Mouse (Mus musculus) thymus, adult 2 months (tissue): ENCODE results near the gene Swsap1. TPM values are rescaled to one million over a fixed set of nuclear protein-coding genes. Genes with fewer than 3 reads are reported as not detected.
A peak's percentile ranks its signal among the peaks of the same experiment; 100 is the strongest.

Experiments
- DNase-seq: peaks from one replicate; pipeline ENCODE4 v3.0.0; 2021
- H3K27ac ChIP-seq: fragments of 200-500 bp; 2 replicates; pipeline ENCODE4 v1.5.1; 2012; ENCODE audit warnings: low read length, control low read depth; ENCODE audit not compliant: control insufficient read depth, insufficient read depth
- H3K27me3 ChIP-seq: fragments of 200-500 bp; 2 replicates; pipeline ENCODE4 v1.6.1; 2012; ENCODE audit warnings: mild to moderate bottlenecking, low read length, moderate library complexity, mixed read lengths; ENCODE audit not compliant: control insufficient read depth, insufficient read depth
- H3K36me3 ChIP-seq: fragments of 200-500 bp; 2 replicates; pipeline ENCODE4 v1.6.1; 2012; ENCODE audit warnings: mild to moderate bottlenecking, low read length, moderate library complexity; ENCODE audit not compliant: control insufficient read depth, insufficient read depth
- H3K4me1 ChIP-seq: fragments of 200-500 bp; replicated peaks from 2 replicates; pipeline ENCODE4 v1.6.1; 2012; ENCODE audit warnings: low read length; ENCODE audit not compliant: control insufficient read depth, insufficient read depth
- H3K4me3 ChIP-seq: fragments of 200-500 bp; 2 replicates; pipeline ENCODE4 v1.5.1; 2012; ENCODE audit warnings: mild to moderate bottlenecking, low read length, control low read depth, moderate library complexity; ENCODE audit not compliant: control insufficient read depth, insufficient read depth
- CTCF ChIP-seq: fragments of 200-500 bp; IDR thresholded peaks from 2 replicates; pipeline ENCODE4 v1.5.1; 2012; ENCODE audit warnings: mild to moderate bottlenecking, control low read depth, low read length, moderate library complexity, borderline replicate concordance; ENCODE audit not compliant: control insufficient read depth, poor library complexity, insufficient read depth; ENCODE audit errors: extremely low read depth
- POLR2A ChIP-seq: fragments of 200-500 bp; IDR thresholded peaks from 2 replicates; pipeline ENCODE4 v1.6.1; 2012; ENCODE audit warnings: mild to moderate bottlenecking, low read length, control low read depth, moderate library complexity; ENCODE audit not compliant: control insufficient read depth, poor library complexity, insufficient read depth; ENCODE audit errors: extremely low read depth
- WGBS: fragments of 180-500 bp; shearing (Covaris S2); methylation state at CpG from one replicate; pipeline ENCODE4 v1.1.7; 2018; 5-methylcytosine and 5-hydroxymethylcytosine counted together
- polyA plus RNA-seq: library from polyadenylated mRNA; depleted of rRNA; stranded (reverse); fragments of >200 nt; gene quantifications from 2 replicates; pipeline ENCODE4 v1.2.3, GENCODE M21; 2012

The Swsap1 gene
- polyA plus RNA-seq, 1 experiment = 6.7 TPM

DNA sequence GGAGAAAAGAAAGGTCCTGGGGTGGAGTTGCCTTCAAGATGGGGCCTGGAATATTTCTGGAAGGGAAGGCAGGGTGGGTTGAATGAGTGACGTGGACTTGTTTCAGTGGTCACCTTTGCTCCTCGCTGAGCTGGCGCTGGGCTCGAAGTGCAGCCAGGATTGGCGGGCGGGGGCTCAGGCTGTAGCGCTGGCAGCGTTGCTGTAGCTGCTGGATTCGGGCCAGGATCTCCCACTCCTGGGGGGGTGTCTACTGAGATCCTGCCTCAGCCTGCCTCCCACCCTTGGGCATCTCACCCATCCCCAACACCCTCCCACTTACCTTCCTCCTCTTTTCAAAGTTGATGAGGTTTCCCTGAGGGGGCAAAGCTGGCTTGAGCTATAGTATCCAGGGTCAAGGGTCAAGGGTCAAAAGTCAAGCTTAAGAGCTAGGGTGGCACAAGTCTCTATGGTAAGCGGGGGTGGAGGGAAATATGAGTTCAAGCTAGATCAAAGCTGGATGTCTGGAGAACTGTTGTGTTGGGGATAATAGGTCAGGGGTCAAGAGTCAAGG lies 21.1 kb downstream of the Swsap1 start:
- no peak for DNase-seq
- whole genome bisulfite sequencing = 91% methylated on average over 10 of the region's 10 CpGs
- no peaks in the 10 kb centered on the region for H3K36me3 ChIP-seq
- no peak overlapping the region for H3K27ac ChIP-seq
- peaks cover 7% of the 10 kb centered on the region for H3K4me1 ChIP-seq
- TF ChIP-seq POLR2A (no peak), CTCF (no peak)
- no peaks in the 10 kb centered on the region for H3K27me3 ChIP-seq
- no peak overlapping the region for H3K4me3 ChIP-seq

- no peaks in the 10 kb centered on the region for H3K27me3 ChIP-seq
- H3K4me1 ChIP-seq = peaks cover 13% of the 10 kb centered on the region
- H3K4me3 ChIP-seq = no peak overlapping the region
- no peak for DNase-seq
- H3K36me3 ChIP-seq = no peaks in the 10 kb centered on the region
- WGBS = 90% methylated on average over 5 of the region's 5 CpGs
- TF ChIP-seq CTCF = no peak
- TF ChIP-seq POLR2A = 0 out of 2 replicates have a peak, but pooled peaks have one; percentile 20
- no peak overlapping the region for H3K27ac ChIP-seq
Measured at GRCm38 (mm10) chr9:21977331-21977730, 21.8 kb downstream of the Swsap1 start.

- Histone ChIP-seq H3K27ac (no peak overlapping the region), H3K27me3 (no peaks in the 10 kb centered on the region), H3K4me1 (peaks cover 17% of the 10 kb centered on the region), H3K36me3 (no peaks in the 10 kb centered on the region), H3K4me3 (no peak overlapping the region)
- 48% methylated on average over 2 of the region's 2 CpGs for WGBS
- peak; percentile 61 for DNase-seq
- TF ChIP-seq CTCF (peak; percentile 73; the same call in 1 of the 2 replicates), POLR2A (no peak)
Measured at GRCm38 (mm10) chr9:21977972-21978371, 22.4 kb downstream of the Swsap1 start.

DNA sequence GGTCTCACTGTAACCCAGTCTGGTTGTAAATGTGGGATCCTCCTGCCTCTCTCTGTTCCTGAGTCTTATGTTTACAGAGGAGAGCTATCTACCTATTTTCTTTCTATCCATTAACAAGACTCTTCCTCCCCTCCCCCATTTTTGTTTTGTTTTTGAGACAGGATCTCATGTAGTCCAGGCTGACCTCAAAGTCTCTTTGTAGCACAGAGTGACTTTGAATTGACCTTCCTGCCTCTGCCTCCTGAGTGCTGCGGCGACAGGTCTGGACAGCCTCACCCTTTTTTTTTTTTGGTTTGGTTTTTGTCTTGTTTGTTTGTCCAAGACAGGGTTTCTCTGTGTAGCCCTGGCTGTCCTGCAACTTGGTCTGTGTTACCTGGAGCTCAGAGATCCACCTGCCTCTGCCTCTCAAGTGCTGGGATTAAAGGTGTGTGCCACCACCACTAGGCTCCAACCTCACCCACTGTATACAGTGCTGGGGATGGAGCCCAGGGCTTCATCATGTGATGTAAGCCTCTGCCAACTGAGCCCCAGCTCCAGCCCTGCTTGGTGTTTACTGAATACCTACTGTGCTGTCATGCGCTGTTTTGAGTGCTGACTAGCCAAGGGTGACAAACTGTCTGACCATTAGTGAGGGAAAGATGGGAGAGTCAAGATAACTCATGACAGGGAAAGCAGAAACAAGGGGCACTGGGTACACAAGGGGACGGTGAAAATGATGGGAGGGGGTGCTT lies 23.0 kb downstream of the Swsap1 start:
- Histone ChIP-seq H3K36me3 (no peaks in the 10 kb centered on the region), H3K27ac (no peak overlapping the region), H3K4me3 (no peak overlapping the region), H3K4me1 (peaks cover 19% of the 10 kb centered on the region), H3K27me3 (no peaks in the 10 kb centered on the region)
- no peak for TF ChIP-seq POLR2A
- TF ChIP-seq CTCF = no peak
- no peak for DNase-seq
- 96% methylated on average over 4 of the region's 4 CpGs for WGBS

DNA sequence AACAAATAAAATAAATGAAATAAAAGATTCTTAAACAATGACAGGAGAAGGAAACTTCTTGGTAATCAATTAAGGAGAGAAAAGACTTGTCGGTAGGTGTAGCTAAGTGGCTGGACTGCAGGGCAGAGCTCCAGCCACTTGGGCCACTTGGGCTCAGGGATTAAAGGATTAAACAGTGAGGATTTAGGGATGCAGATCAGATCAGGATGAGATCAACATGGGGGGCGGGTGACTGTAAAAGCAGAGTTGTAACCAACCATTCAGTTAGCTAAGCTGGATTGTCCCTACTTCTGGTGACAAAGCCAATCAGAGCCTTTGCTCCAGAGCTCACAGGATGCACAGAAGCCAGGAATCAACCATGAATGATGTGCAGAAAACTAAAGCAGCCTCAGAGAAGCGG lies 28.4 kb downstream of the Swsap1 start:
- Histone ChIP-seq H3K36me3 (no peaks in the 10 kb centered on the region), H3K4me3 (no peak overlapping the region), H3K4me1 (peaks cover 32% of the 10 kb centered on the region), H3K27ac (peak overlapping the region; percentile 79), H3K27me3 (peaks cover 5% of the 10 kb centered on the region)
- no peak for DNase-seq
- WGBS = 74% methylated on average over 3 of the region's 3 CpGs
- no peak for TF ChIP-seq CTCF
- TF ChIP-seq POLR2A = no peak

DNA sequence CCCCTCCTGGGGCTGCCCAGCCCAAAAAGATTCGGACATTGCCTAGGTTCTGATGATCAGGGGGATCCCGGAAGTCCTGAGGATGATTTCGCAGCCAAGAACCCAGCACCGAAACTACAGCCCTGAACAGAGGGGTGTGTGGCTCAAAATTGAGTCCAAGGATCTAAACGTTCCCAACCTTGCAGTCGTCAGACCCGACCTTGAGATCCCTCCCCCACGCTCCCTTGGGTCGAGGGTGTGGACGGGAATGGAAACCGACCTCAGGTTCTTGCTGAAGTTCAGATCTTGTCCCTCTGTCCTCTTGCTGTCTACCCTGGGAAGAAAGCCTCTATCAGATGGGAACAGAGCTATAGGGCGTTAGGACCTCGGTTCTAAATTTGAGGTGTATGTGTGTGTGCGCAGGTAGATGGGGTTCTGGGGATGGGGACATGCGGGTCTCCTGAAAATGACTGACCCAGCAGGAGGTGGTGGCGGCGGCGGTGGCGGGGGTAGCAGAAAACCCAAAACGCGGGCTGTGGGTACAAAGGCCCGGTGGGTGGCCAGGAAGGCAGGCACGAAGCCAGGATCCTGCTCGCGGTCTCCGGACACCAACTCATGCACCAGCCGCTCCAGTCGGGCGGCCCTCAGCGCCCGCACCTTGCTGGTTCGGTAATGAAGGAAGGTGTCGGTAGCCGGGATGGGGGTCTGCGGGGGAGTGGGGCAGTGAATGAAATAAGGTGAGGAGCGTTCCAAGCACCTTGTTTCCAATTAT lies 32.2 kb downstream of the Swsap1 start:
- 22% methylated on average over 36 of the region's 36 CpGs for WGBS
- TF ChIP-seq POLR2A = no peak
- TF ChIP-seq CTCF = no peak
- DNase-seq = no peak
- Histone ChIP-seq H3K27ac (no peak overlapping the region), H3K36me3 (no peaks in the 10 kb centered on the region), H3K4me1 (peaks cover 26% of the 10 kb centered on the region), H3K27me3 (peaks cover 21% of the 10 kb centered on the region), H3K4me3 (no peak overlapping the region)
